Mouse (Mus musculus): ENCODE results near the gene Wdr62. TPM values are rescaled to one million over a fixed set of nuclear protein-coding genes. Genes with fewer than 3 reads are reported as not detected.

The Wdr62 gene
- total and polyA plus RNA-seq, 3 experiments: 0.97 to 5.3 (median 1.7) TPM

GRCm38 (mm10) chr7:30324300-30324944, 44.2 kb upstream of the Wdr62 start:
- H3K4me3 ChIP-seq: no peak overlapping the region
- 83% methylated on average over 5 of the region's 5 CpGs for WGBS
- H3K9ac ChIP-seq (ENCODE audit: low read depth, low read length): no peak overlapping the region
- no peaks in the 10 kb centered on the region for H3K79me2 ChIP-seq (replicated peaks; ENCODE audit: control insufficient read depth, insufficient read depth, low read length)
- no peaks in the 10 kb centered on the region for H3K27me3 ChIP-seq (ENCODE audit: control insufficient read depth, insufficient read depth, low read length)
- H3K4me1 ChIP-seq (ENCODE audit: control insufficient read depth, insufficient read depth, low read length): peaks cover 1% of the 10 kb centered on the region; the same call in 1 of the 2 replicates
- H3K36me3 ChIP-seq (ENCODE audit: control insufficient read depth, insufficient read depth, low read length): no peaks in the 10 kb centered on the region
- no peak overlapping the region for H3K27ac ChIP-seq
- no peak for DNase-seq
- intact Hi-C loops (cut with DNase I): no loop called here
- no peak for TF ChIP-seq POLR2A (IDR thresholded peaks at IDR 0.05; ENCODE audit: insufficient read depth, low read depth, low read length)
- no peak for TF ChIP-seq CTCF (IDR thresholded peaks at IDR 0.05)
- no peak for TF ChIP-seq EP300 (IDR thresholded peaks at IDR 0.05; ENCODE audit: insufficient read depth, low read depth, low read length)

- H3K9ac ChIP-seq (ENCODE audit: low read depth, low read length): peak within 1 kb of the TSS; percentile 76
- WGBS: 75% methylated on average over 3 of the region's 3 CpGs
- DNase-seq: no peak
- no peaks in the 10 kb centered on the region for H3K36me3 ChIP-seq (ENCODE audit: control insufficient read depth, insufficient read depth, low read length)
- H3K79me2 ChIP-seq (replicated peaks; ENCODE audit: control insufficient read depth, insufficient read depth, low read length): no peaks in the 10 kb centered on the region
- intact Hi-C loops (cut with DNase I): loop anchor here (1.0 kb wide), 1 partner anchor 14 kb away; no protein-coding TSS in a partner anchor
- H3K4me1 ChIP-seq (ENCODE audit: control insufficient read depth, insufficient read depth, low read length): peaks cover 1% of the 10 kb centered on the region; the same call in 1 of the 2 replicates
- H3K27ac ChIP-seq: peak within 1 kb of the TSS; percentile 96
- peak within 1 kb of the TSS; percentile 57; the same call in 1 of the 2 replicates for H3K4me3 ChIP-seq
- TF ChIP-seq CTCF (IDR thresholded peaks at IDR 0.05): no peak
- no peak for TF ChIP-seq EP300 (IDR thresholded peaks at IDR 0.05; ENCODE audit: insufficient read depth, low read depth, low read length)
- no peak for TF ChIP-seq POLR2A (IDR thresholded peaks at IDR 0.05; ENCODE audit: insufficient read depth, low read depth, low read length)
- no peaks in the 10 kb centered on the region for H3K27me3 ChIP-seq (ENCODE audit: control insufficient read depth, insufficient read depth, low read length)
These were observed 43.6 kb upstream of the Wdr62 start, which contains the start of gene Sdhaf1 for GRCm38 (mm10) chr7:30323795-30324194. Gene Sdhaf1, minus strand, starts transcription at chr7:30323895.

GRCm38 (mm10) chr7:30322865-30323264, 42.6 kb upstream of the Wdr62 start:
- no peaks in the 10 kb centered on the region for H3K36me3 ChIP-seq (ENCODE audit: control insufficient read depth, insufficient read depth, low read length)
- peak overlapping the region; percentile 57 for H3K4me3 ChIP-seq
- no peak for DNase-seq
- peak overlapping the region; percentile 76 for H3K9ac ChIP-seq (ENCODE audit: low read depth, low read length)
- no peak for TF ChIP-seq POLR2A (IDR thresholded peaks at IDR 0.05; ENCODE audit: insufficient read depth, low read depth, low read length)
- no peak for TF ChIP-seq CTCF (IDR thresholded peaks at IDR 0.05)
- no peak for TF ChIP-seq EP300 (IDR thresholded peaks at IDR 0.05; ENCODE audit: insufficient read depth, low read depth, low read length)
- peaks cover 1% of the 10 kb centered on the region; the same call in 1 of the 2 replicates for H3K4me1 ChIP-seq (ENCODE audit: control insufficient read depth, insufficient read depth, low read length)
- H3K27me3 ChIP-seq (ENCODE audit: control insufficient read depth, insufficient read depth, low read length): no peaks in the 10 kb centered on the region
- intact Hi-C loops (cut with DNase I): loop anchor here (1.0 kb wide), 1 partner anchor 14 kb away; no protein-coding TSS in a partner anchor
- H3K27ac ChIP-seq: peak overlapping the region; percentile 96
- 25% methylated on average over 6 of the region's 6 CpGs for WGBS
- no peaks in the 10 kb centered on the region for H3K79me2 ChIP-seq (replicated peaks; ENCODE audit: control insufficient read depth, insufficient read depth, low read length)

- intact Hi-C loops (cut with DNase I): no loop called here
- under 1% methylated on average over 20 of the region's 20 CpGs for WGBS
These were observed 42.1 kb upstream of the Wdr62 start for GRCm38 (mm10) chr7:30322285-30322667.

GRCm38 (mm10) chr7:30321539-30322284, 41.5 kb upstream of the Wdr62 start, which contains the start of gene E130208F15Rik:
Gene E130208F15Rik, plus strand, starts transcription at chr7:30321740.
- DNase-seq: peak; percentile 67 to 77
- H3K79me2 ChIP-seq (replicated peaks; ENCODE audit: control insufficient read depth, insufficient read depth, low read length): no peaks in the 10 kb centered on the region
- WGBS: under 1% methylated on average over 63 of the region's 63 CpGs
- peak within 1 kb of the TSS; percentile 57 for H3K4me3 ChIP-seq
- H3K27me3 ChIP-seq (ENCODE audit: control insufficient read depth, insufficient read depth, low read length): no peaks in the 10 kb centered on the region
- peak within 1 kb of the TSS; percentile 91 for H3K9ac ChIP-seq (ENCODE audit: low read depth, low read length)
- H3K27ac ChIP-seq: peak within 1 kb of the TSS; percentile 96
- TF ChIP-seq EP300 (IDR thresholded peaks at IDR 0.05; ENCODE audit: insufficient read depth, low read depth, low read length) (no peak), POLR2A (IDR thresholded peaks at IDR 0.05; ENCODE audit: insufficient read depth, low read depth, low read length) (peak; percentile 69; the same call in 1 of the 2 replicates)
- intact Hi-C loops (cut with DNase I): no loop called here
- H3K4me1 ChIP-seq (ENCODE audit: control insufficient read depth, insufficient read depth, low read length): peaks cover 1% of the 10 kb centered on the region; the same call in 1 of the 2 replicates
- no peaks in the 10 kb centered on the region for H3K36me3 ChIP-seq (ENCODE audit: control insufficient read depth, insufficient read depth, low read length)

More at GRCm38 (mm10) chr7:30322285-30322667, 42.1 kb upstream of the Wdr62 start:
- no peaks in the 10 kb centered on the region for H3K79me2 ChIP-seq (replicated peaks; ENCODE audit: control insufficient read depth, insufficient read depth, low read length)
- H3K4me1 ChIP-seq (ENCODE audit: control insufficient read depth, insufficient read depth, low read length): peaks cover 1% of the 10 kb centered on the region; the same call in 1 of the 2 replicates
- peak overlapping the region; percentile 57 for H3K4me3 ChIP-seq
- H3K27ac ChIP-seq: peak overlapping the region; percentile 96
- peak overlapping the region; percentile 91 for H3K9ac ChIP-seq (ENCODE audit: low read depth, low read length)
- peak; percentile 97 to 98 for DNase-seq
- H3K36me3 ChIP-seq (ENCODE audit: control insufficient read depth, insufficient read depth, low read length): no peaks in the 10 kb centered on the region
- TF ChIP-seq CTCF (IDR thresholded peaks at IDR 0.05) (no peak), POLR2A (IDR thresholded peaks at IDR 0.05; ENCODE audit: insufficient read depth, low read depth, low read length) (peak; percentile 81), EP300 (IDR thresholded peaks at IDR 0.05; ENCODE audit: insufficient read depth, low read depth, low read length) (peak; percentile 53; the same call in 1 of the 2 replicates)
- H3K27me3 ChIP-seq (ENCODE audit: control insufficient read depth, insufficient read depth, low read length): no peaks in the 10 kb centered on the region
